Mouse (Mus musculus) limb, embryonic 10.5 days (tissue): Measurements from ENCODE around the gene Cks1b. TPM values are rescaled to one million over a fixed set of nuclear protein-coding genes. Genes with fewer than 3 reads are reported as not detected.
A peak's percentile ranks its signal among the peaks of the same experiment; 100 is the strongest.
"Not testable (repeated sequence)": the region's sequence is repeated elsewhere in the genome, so short reads cannot be mapped to it uniquely, and the experiment has no call there.

ENCODE experiments used
- DNase-seq: peaks from one replicate; pipeline ENCODE4 v3.0.0-alpha.2; 2017; ENCODE audit warnings: low spot score
- H3K27ac ChIP-seq: fragments of 300-500 bp; sonication (generic); 2 replicates; pipeline ENCODE4 v1.5.1; 2016; ENCODE audit warnings: mild to moderate bottlenecking
- H3K27me3 ChIP-seq: fragments of 300-500 bp; sonication (generic); 2 replicates; pipeline ENCODE4 v1.6.1; 2016; ENCODE audit warnings: low read depth, mild to moderate bottlenecking; ENCODE audit not compliant: poor library complexity, severe bottlenecking
- H3K36me3 ChIP-seq: fragments of 300-500 bp; sonication (generic); 2 replicates; pipeline ENCODE4 v1.6.1; 2016; ENCODE audit warnings: mild to moderate bottlenecking, moderate library complexity
- H3K4me1 ChIP-seq: fragments of 300-500 bp; sonication (generic); 2 replicates; pipeline ENCODE4 v1.6.1; 2016
- H3K4me3 ChIP-seq: fragments of 300-500 bp; sonication (generic); 2 replicates; pipeline ENCODE4 v1.5.1; 2016; ENCODE audit warnings: mild to moderate bottlenecking, moderate library complexity
- H3K9me3 ChIP-seq: fragments of 300-500 bp; sonication (generic); replicated peaks from 2 replicates; pipeline ENCODE4 v1.6.1; 2016; ENCODE audit warnings: mild to moderate bottlenecking
- WGBS: fragments of 180-500 bp; shearing (Covaris S2); methylation state at CpG from one replicate; pipeline ENCODE4 v1.1.7; 2016; 5-methylcytosine and 5-hydroxymethylcytosine counted together
- polyA plus RNA-seq: library from polyadenylated mRNA; unstranded; fragments of >200 nt; fragmentation: Nextera tagmentation; extraction: Ambion mirVana; gene quantifications from 2 replicates; pipeline ENCODE4 v1.2.1, GENCODE M21; 2016

The Cks1b gene
- polyA plus RNA-seq, 1 experiment from 2014 or later = 898 TPM

DNA sequence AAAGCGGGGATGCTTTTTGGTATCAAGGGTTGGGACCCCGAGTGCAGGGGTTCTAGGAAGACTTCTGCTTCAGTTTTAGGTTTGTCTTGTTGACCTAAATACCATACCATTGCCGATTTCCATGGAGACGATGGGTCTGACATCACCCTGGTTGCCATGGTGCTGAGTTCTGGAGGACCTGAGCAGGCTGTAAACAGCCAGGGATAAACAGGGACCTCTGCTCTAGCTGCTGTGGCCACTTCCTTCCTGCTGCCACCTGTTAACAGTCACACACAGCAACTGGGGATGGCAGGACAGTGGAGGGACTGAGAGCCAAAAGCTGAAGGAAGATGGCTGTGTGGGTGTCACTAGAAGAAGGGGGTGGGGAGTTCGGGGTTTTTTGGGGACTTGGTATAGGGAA lies 19.1 kb upstream of the Cks1b start:
- H3K9me3 ChIP-seq = no peaks in the 10 kb centered on the region
- WGBS = 41% methylated on average over 5 of the region's 5 CpGs
- H3K4me3 ChIP-seq = peak overlapping the region; percentile 65
- H3K27me3 ChIP-seq = no peaks in the 10 kb centered on the region
- H3K4me1 ChIP-seq = peaks cover 34% of the 10 kb centered on the region
- no peak for DNase-seq
- H3K36me3 ChIP-seq = peaks cover 37% of the 10 kb centered on the region
- H3K27ac ChIP-seq = peak overlapping the region; percentile 83

GRCm38 (mm10) chr3:89436176-89437113 lies 18.3 kb upstream of the Cks1b start, which contains the start of gene Pbxip1:
Gene Pbxip1, plus strand, starts transcription at chr3:89436706.
- peaks cover 42% of the 10 kb centered on the region for H3K36me3 ChIP-seq
- peak within 1 kb of the TSS; percentile 65 for H3K4me3 ChIP-seq
- H3K27me3 ChIP-seq = no peaks in the 10 kb centered on the region
- no peaks in the 10 kb centered on the region for H3K9me3 ChIP-seq
- peak; percentile 88 for DNase-seq
- H3K4me1 ChIP-seq = peaks cover 38% of the 10 kb centered on the region
- H3K27ac ChIP-seq = peak within 1 kb of the TSS; percentile 83
- 5% methylated on average over 16 of the region's 16 CpGs for WGBS

DNA sequence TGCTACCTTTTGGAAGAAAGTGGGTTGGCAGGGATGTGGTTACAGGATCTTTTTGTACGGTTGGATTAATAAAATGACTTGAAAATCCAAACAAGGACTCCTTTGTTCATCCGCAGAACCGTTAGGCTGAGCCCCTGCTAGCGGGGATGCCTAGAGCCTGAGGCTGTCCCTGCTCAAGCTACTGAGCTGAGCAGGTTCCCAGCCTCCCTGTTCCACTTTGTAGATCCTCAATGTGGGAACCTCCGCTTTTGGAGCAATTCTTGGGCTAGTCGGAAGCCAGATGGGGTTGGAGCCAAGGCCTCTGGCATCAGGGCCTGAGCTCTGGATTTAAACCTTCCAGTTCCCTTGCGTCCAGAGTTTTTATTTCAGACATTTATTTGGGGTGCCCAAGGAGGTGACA lies 16.9 kb upstream of the Cks1b start:
- WGBS = 83% methylated on average over 7 of the region's 7 CpGs
- no peaks in the 10 kb centered on the region for H3K27me3 ChIP-seq
- no peak overlapping the region for H3K4me3 ChIP-seq
- H3K36me3 ChIP-seq = peaks cover 39% of the 10 kb centered on the region
- no peak for DNase-seq
- peaks cover 51% of the 10 kb centered on the region for H3K4me1 ChIP-seq
- peak overlapping the region; percentile 17; the same call in 1 of the 2 replicates for H3K27ac ChIP-seq
- no peaks in the 10 kb centered on the region for H3K9me3 ChIP-seq

DNA sequence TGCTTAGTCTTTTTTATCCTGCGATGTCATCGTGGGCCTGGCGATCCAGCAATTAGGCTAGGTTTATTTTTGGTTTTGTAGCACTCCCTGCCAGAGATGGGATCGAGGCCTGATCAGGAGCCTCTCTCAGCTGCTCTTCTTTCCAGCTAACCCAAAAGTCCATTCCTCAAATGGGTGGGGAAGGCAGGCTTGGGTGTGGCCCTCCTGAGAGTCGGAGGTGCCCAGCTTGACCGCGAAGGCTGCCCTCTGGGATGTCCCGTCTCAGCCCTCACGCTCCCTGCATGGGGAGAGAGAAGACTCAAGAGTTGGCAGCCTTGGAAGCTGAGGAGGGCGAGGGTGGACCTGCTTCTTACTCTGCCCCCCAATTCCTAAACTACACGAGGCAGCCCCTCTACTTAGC lies 16.3 kb upstream of the Cks1b start:
- H3K9me3 ChIP-seq = no peaks in the 10 kb centered on the region
- DNase-seq = no peak
- 83% methylated on average over 11 of the region's 11 CpGs for WGBS
- H3K36me3 ChIP-seq = peaks cover 39% of the 10 kb centered on the region
- peaks cover 54% of the 10 kb centered on the region for H3K4me1 ChIP-seq
- no peak overlapping the region for H3K4me3 ChIP-seq
- H3K27ac ChIP-seq = peak overlapping the region; percentile 17; the same call in 1 of the 2 replicates
- H3K27me3 ChIP-seq = no peaks in the 10 kb centered on the region

DNA sequence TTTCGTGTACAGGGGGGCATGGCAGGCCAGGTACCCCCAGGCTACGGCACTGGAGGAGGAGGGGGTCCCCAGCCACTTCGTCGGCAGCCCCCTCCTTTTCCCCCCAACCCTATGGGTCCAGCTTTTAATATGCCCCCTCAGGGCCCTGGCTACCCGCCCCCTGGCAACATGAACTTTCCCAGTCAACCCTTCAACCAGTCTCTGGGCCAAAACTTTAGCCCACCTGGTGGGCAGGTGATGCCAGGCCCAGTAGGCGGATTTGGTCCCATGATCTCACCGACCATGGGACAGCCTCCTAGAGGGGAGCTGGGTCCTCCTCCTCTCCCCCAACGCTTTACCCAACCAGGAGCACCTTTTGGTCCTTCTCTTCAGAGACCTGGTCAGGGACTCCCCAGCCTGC lies 14.4 kb upstream of the Cks1b start:
- no peak overlapping the region for H3K4me3 ChIP-seq
- DNase-seq = no peak
- H3K9me3 ChIP-seq = no peaks in the 10 kb centered on the region
- H3K4me1 ChIP-seq = peaks cover 45% of the 10 kb centered on the region
- 95% methylated on average over 8 of the region's 8 CpGs for WGBS
- H3K27me3 ChIP-seq = no peaks in the 10 kb centered on the region
- peaks cover 53% of the 10 kb centered on the region for H3K36me3 ChIP-seq
- H3K27ac ChIP-seq = no peak overlapping the region

DNA sequence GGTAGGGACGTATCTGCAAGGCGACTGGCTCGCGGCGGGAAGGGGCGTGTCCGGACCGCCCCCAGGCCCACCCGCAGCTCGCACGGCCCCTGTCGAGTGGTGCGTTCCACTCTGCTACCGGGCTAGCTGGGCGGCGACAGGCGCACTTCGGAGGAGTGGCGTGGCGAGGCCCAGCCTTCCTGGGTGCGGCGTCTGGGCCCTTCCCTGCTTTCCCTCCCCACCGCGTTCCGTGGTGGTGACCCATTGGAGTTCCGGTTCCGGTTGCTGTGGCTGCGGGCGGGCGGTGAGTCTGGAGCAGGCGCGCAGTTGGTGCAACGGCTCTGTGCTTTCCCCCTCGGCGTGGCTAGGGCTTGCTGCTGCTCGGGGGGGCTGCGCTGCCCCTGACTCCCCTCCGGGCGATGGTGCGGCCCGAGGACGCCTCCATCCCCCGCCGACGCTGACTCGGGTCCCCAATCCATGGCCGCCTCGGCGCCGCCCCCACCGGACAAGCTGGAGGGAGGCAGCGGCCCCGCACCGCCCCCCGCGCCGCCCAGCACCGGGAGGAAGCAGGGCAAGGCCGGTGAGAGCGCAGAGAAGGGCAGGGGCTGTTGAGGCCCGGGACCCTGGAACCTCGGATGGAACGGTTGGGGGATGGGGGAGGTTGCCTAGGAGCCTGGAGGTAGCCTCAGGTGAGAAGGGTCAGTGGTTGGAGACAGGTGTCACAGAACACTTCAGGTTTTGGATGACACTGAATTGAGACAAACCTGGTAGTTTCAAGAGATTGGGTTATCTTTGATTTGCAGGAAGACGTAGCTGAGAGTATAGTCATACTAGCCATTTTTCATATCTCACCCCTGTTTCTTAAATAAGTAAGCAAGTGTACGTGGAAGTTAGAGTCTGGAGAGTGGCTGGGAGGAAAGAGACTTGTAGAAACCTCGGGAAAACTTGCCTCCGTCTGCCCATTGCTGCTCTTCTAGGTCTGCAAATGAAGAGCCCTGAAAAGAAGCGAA lies 12.3 kb upstream of the Cks1b start, which contains the start of gene Pygo2:
Pygo2 (plus strand) TSS at position 44 of the 989 bp plus-strand sequence.
- Histone ChIP-seq H3K4me1 (peaks cover 28% of the 10 kb centered on the region), H3K36me3 (peaks cover 75% of the 10 kb centered on the region), H3K27me3 (no peaks in the 10 kb centered on the region), H3K9me3 (no peaks in the 10 kb centered on the region), H3K4me3 (peak within 1 kb of the TSS; percentile 100), H3K27ac (peak within 1 kb of the TSS; percentile 95)
- DNase-seq = peak; percentile 95
- WGBS = 2% methylated on average over 68 of the region's 68 CpGs

- not testable (repeated sequence) for H3K27ac ChIP-seq, H3K27me3 ChIP-seq, DNase-seq, H3K4me3 ChIP-seq, H3K9me3 ChIP-seq
- Histone ChIP-seq H3K36me3 (peaks cover 75% of the 10 kb centered on the region), H3K4me1 (peaks cover 24% of the 10 kb centered on the region)
- 91% methylated on average over 7 of the region's 7 CpGs for whole genome bisulfite sequencing
These were observed 10.8 kb upstream of the Cks1b start for GRCm38 (mm10) chr3:89429021-89429420.

DNA sequence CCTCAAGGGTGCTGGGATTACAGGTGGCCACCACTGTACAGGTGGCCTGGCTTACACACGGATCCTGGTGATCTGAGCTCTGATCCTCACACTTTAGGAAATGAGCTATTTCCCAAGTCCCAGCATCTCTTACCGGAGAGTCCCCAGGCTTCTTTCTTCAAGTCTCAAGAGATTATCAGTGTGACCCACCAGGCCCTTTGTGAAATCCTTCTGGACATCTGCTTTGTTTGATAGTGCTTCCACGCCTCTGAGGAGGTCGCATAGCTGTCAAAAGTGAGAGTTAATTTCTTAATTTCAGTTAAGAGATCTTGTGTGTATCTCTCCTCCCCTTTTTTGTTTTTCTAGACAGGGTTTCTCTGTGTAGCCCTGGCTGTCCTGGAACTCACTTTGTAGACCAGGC lies 7.7 kb upstream of the Cks1b start:
- no peak for DNase-seq
- 92% methylated on average over 4 of the region's 4 CpGs for WGBS
- Histone ChIP-seq H3K27me3 (no peaks in the 10 kb centered on the region), H3K4me3 (no peak overlapping the region), H3K36me3 (peaks cover 67% of the 10 kb centered on the region), H3K9me3 (no peaks in the 10 kb centered on the region), H3K4me1 (peaks cover 37% of the 10 kb centered on the region), H3K27ac (no peak overlapping the region)

- Histone ChIP-seq H3K27ac (no peak overlapping the region), H3K9me3 (no peaks in the 10 kb centered on the region), H3K36me3 (peaks cover 67% of the 10 kb centered on the region), H3K4me1 (peaks cover 37% of the 10 kb centered on the region), H3K4me3 (no peak overlapping the region), H3K27me3 (no peaks in the 10 kb centered on the region)
- WGBS = 89% methylated on average over 5 of the region's 5 CpGs
- DNase-seq = no peak
These were observed 7.0 kb upstream of the Cks1b start for GRCm38 (mm10) chr3:89425141-89425525.

DNA sequence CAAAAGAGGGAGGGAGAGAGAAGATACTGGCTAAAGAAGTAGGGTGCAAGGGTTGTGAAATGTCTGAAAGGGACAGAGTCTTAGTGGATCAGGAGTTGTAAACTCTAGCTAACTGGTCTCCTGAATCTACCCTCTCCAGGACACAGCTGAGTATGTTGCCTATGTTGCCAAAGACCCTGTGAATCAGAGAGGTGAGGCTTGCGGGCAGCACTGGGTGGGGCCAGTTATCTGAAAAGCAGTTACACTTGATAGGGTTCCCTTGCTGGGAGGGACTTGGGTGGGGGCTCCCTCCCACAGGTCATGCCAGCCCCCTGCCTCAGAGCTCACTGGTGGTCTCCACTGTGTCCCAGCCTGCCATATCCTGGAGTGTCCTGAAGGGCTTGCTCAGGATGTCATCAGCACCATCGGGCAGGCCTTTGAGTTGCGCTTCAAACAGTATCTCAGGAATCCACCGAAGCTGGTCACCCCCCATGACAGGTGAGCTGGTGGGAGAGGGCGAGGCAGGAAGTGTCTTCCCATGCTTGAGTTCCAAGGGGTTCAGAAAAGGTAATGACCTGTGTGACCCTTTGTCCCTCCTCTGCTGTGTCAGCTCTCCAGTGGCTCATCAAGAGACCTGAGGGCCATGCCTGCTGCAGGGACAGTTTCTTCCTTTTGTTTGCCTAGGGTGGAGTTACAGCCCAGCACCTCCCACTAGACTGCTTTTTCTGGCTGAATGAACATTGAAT lies 6.4 kb upstream of the Cks1b start:
- WGBS = 89% methylated on average over 5 of the region's 5 CpGs
- Histone ChIP-seq H3K4me1 (peaks cover 39% of the 10 kb centered on the region), H3K36me3 (peaks cover 67% of the 10 kb centered on the region), H3K4me3 (no peak overlapping the region), H3K9me3 (no peaks in the 10 kb centered on the region), H3K27me3 (no peaks in the 10 kb centered on the region), H3K27ac (no peak overlapping the region)
- DNase-seq = no peak

- H3K4me1 ChIP-seq = peaks cover 44% of the 10 kb centered on the region
- H3K9me3 ChIP-seq = no peaks in the 10 kb centered on the region
- H3K27me3 ChIP-seq = no peaks in the 10 kb centered on the region
- H3K27ac ChIP-seq = peak overlapping the region; percentile 87
- H3K4me3 ChIP-seq = peak overlapping the region; percentile 55
- DNase-seq = no peak
- peaks cover 54% of the 10 kb centered on the region for H3K36me3 ChIP-seq
- 85% methylated on average over 6 of the region's 6 CpGs for WGBS
These were observed 4.5 kb upstream of the Cks1b start for GRCm38 (mm10) chr3:89422556-89423205.
